Mouse (Mus musculus) embryo, embryonic 11 days (tissue): Measurements from ENCODE around the gene Gpr139.

Source experiments
- DNase-seq: peaks from one replicate; pipeline ENCODE4 v3.0.0-alpha.2; 2015

Gpr139 gene

DNA sequence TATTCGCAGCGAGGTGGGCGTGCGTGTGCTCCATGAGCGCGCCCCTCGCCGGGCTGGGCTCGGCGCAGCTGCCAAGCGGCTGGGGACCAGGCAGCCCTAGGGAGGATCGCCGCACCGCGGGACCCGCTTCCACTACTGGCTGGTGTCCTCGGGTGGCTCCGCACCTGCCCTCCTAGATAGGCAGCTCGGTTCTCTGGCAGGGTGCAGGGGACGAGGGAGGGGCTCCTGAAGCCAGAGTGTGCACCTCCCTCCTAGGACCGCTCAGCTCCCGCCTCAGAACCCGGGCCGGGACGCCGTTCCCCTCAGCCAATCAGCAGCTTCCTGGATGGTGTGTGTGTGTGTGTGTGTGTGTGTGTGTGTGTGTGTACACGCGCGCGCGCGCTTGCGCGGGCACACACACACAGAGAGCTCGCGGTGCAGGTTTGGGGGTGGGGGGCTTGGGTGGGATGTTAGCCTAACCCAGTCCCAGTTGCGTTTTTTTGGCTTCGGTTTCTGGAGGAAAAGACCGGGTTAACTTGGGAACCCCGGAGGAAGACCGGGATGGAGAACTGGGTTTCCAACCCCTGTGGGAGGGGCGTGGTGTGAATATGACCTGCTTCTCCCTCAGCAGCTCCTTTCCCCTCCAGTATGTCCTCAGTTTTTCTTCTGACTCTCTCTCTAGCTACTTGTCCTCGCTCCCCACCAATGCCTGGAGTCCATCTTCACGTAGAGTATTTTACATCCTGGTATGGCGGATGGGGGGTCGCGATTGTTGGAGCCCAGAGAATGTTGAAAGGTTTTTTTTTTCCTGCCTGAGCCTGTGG is at the start of gene Gpr139:
Gene Gpr139 (minus strand): TSS at position 263 of the 803 bp plus-strand sequence.
- DNase-seq = peak; percentile 75

DNA sequence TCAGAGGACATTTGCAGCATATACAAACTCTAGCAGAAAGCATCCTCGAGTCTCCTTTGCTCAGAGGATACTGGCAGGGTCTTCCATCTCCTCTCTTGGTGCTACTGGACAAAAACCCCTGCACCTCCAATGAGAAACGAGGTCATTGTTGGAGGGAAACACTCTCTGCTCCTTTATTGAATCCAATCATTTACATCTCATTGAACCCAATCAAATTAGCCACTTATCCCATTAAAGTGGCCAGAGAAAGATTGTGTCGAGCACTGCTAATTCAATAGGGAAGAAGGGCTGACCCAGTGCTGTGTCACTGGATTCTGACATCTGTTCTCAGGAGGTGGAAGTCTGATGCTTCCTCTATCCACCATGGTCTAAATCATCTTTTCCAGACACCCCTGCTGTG is 46.6 kb upstream of the Gpr139 start:
- no peak for DNase-seq

DNA sequence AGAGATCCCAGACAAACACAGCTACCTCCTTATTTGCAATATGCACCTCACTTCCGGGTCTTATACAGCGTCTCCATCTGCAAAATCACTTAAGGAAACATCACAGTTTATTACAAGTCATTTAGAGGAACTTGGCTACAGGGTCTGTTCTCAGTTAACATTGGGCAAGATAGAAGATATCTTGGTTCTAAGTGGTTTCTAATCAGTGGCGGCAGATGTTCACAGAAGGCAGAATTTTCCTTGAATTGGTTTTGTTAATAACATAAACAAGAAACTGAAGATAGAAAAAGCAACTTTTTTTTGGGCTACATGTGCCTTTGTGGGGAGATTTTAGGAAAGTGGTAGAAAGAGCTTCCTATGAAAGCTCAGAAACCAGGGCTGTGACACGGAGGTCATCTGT is 38.3 kb upstream of the Gpr139 start:
- DNase-seq = no peak

DNA sequence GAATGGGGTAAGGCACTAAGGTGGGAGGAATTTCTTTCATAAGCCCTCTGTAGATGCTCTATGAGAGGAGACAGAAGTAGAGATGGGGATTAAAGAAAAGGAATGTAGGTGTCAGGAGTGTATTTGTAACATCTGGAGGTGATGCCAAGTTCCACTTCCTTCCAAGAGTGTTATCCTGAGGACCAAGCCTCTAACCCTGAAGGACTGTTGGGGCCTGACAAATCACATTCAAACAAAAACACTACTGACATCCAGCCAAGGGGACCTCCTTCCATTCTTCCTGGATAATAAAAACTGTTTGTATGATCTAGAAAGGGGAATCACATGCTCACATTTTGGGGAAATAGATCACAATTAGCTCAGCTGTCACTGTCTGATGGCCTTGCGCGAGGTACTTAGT is 34.7 kb upstream of the Gpr139 start:
- no peak for DNase-seq

DNA sequence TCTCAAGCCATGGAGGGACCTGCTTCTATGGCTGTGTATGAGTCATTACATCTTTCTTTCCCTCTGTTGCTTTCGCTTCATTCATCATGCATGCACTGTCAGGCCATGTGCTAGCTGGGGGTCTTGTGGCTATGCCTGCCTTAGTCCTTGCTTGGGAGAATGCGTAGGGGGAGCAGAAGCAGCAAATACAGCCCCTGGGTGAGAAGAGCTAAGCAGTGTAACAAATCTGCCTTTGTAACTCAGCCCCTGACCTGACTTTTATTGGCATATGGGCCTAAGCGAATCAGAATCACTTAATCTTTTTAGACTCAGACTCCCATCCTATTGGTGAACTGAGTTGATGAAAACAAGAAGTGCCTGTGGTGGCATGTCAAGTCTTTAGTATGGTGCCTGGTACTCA is 22.8 kb upstream of the Gpr139 start:
- no peak for DNase-seq

DNA sequence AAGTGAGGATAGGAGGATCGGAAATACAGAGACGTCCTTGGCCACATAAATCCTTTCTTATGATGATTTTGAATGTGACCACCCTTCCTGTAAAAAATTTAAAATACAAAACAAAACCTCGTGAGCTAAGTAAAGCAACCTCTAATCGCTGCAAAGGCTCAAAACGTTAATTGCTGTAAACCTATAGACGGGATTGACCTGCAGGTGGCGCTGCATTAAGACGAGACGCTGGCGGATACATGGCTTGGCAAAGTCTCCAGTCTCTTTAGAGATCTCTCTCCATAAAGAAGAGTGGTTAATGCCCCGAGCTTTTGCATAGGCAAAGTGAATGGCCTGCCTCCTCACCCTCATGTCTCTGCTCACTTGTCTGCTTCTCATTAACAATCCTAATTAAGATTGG is 2.0 kb upstream of the Gpr139 start:
- peak; percentile 74 for DNase-seq

DNA sequence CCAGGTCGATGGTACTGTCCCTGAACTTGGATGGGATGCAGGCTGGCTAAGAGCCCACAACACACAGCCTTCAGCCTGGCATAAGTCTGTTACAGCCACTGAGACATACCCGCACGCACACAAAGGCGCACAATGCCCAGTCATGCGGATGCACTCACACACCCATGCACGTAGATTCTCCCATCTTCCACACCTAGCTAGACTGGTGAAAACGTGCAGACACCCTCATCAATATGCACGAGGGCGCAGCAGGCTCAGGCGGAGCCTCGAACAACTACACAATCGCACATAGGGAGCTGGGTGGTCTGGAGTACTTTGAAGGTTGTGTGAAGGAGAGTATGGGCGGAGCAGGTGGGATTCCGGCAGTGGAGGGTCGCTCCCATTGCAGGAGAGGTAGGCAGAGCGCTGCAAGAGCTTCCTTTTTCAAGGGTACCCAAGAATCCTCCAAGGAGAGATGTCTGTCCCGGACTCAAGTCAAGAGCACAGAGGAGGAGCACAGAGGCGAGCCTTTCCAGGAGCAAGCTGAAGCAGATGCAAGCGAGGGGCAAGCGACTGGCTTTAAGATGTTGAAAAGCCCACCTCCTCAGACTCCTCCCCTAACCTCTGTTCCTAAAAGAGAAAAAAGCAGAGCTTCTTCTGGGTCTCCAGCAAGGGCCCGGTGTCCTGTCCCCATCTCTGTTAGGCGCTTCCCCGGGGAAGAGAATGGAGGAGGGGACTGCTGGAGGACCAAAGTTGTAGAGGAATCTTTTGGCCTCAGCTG is 958 bp upstream of the Gpr139 start:
- DNase-seq = peak; percentile 30

DNA sequence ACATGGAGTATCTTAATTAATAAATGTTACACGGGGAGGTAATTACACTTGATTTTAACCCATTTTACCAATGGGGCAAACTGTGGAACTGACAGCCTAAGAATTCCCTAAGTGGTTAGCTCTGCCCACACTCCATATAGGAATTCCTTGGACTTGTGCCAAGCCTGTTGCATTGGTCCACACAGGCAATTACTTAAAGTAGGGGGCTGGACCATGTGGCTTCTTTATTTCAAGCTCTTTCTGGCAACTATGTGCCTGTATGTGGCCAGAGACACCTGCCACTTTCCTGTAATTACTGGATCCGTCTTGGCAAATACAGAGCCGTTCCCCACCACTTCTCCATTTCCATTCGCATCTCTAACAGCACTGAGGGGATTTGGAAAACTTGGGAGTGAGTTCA is 3.4 kb downstream of the Gpr139 start:
- DNase-seq = peak; percentile 10

DNA sequence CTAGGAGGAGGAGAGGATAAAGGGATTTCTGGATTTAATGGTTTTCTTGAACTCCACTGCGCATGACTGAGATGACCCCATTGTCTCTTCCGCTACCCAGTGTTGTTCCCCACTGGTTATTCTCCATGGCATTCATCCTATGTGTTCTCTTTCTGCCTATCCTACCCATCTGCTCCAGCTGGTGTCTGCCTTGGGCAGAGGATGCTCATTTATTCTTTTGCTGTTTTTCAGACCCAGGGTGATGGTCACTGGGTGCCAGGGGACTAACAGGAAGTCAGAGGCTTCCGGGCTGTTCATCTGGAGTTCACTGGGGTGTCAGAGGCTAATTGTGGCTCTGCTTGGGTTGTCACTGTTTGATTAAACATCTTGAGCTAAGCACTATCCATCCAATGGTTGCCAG is 24.4 kb downstream of the Gpr139 start:
- peak; percentile 11 for DNase-seq

DNA sequence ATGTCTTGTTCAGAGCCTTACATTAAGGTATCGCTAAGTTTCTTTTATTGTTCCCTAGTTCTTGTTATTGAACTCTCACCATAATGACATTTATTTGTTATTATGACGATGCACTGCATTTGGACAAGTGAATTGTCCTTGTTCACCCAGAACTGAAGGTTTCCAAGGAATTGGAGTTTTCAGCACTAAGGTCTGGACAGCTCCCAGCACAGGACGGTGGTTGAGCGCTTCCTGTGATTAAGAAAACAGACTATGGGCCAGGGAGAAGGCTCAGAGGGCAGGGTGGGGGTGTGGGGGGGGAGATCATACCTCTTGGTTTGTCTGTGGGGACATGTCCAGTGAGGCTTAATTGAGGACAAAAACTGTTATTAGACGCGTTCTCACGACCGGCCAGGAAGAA is 72.6 kb downstream of the Gpr139 start:
- peak; percentile 76 for DNase-seq

DNA sequence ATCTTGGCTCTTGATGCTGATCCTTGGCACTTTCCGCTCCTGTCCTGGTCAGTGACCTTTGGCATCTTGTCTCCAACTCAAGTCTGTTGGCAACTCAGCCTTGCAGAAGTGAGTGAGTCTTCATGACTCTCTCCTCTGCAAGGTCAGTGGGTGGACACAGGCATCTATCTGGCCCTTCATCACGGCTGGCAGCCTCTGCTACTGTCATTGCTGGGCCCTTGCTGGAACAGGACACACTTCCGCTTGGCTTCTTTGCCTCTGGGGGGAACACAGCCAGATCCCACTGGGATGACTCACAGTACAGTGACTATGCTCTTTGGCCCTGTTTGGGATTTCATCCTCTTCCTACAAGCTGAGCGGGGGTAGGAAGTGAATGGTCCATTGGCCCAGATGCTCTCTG is 78.5 kb downstream of the Gpr139 start:
- no peak for DNase-seq

DNA sequence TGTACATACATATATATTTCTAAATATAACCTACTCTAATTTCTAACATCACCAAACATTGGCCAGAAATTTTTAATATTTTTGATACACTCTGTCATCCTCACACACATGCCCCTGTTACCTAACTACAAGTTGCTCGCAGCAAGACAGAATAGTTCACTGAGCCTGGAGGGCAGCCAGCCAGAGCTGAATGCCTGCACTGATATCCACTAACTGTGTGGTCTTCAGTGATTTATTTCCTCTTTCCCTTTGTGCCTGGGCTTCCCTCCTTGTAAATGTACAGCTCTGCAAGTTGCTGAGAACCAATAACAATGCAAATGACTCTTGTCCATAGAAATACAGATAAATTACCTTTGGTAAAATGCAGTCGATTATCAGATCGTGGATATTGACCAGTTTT is 87.8 kb downstream of the Gpr139 start:
- no peak for DNase-seq
